Mouse (Mus musculus) brain, embryonic 14.5 days (tissue): ENCODE data around the gene Ptprj.

Experiments used
- CTCF ChIP-seq: fragments of 200-500 bp; IDR thresholded peaks from 2 replicates; pipeline ENCODE4 v1.5.1; 2012; ENCODE audit warnings: inconsistent platforms, mild to moderate bottlenecking, moderate library complexity, borderline replicate concordance; ENCODE audit not compliant: insufficient read depth, insufficient read length; ENCODE audit errors: extremely low read depth
- POLR2A ChIP-seq: fragments of 200-500 bp; IDR thresholded peaks from 2 replicates; pipeline ENCODE4 v1.6.1; 2012; ENCODE audit warnings: mild to moderate bottlenecking, inconsistent platforms, borderline replicate concordance; ENCODE audit not compliant: poor library complexity, insufficient read depth, insufficient read length, severe bottlenecking; ENCODE audit errors: extremely low read depth

GRCm38 (mm10) chr2:90543106-90543702 is 37.2 kb downstream of the Ptprj start:
- TF ChIP-seq CTCF = no peak
- TF ChIP-seq POLR2A = no peak
